Comparison of ENCODE assay signal across 8 mouse cellular contexts in the genomic region with DNA sequence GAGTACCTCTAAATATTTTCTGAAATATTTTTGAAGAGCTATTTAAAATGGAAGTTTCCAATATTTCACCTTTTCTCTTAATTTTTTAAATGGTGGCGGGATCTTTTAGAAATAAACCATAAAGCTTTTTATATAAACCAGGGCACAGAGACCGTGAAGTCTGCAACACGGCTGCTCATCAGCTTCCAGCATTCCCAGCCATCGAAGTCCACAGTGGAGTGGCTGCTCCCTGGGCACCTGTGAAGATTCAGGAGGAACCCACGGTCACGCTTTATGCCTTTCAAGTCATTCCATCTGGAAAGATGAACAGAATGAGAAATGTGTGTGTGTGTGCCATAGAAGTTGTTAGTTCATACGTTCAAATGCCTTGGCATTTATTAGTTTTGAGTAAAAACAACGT. TPM values are rescaled to one million over a fixed set of nuclear protein-coding genes. Genes with fewer than 3 reads are reported as not detected.
DNase-seq lines count a peak whose midpoint lies in the region; ATAC-seq and TF ChIP-seq lines count a peak whose summit lies in the region.

No protein-coding gene starts in this region.

- H3K4me3 ChIP-seq in kidney, adult 2 months (ENCODE audit: insufficient read depth, low read depth, low read length), result peak overlapping the region; percentile 59
- H3K4me3 ChIP-seq in MEL (ENCODE audit: control insufficient read depth in 1 of 2, insufficient read depth in 1 of 2, low read depth in 2 of 2, low read length in 2 of 2), result peak overlapping the region; percentile 69 to 91
- H3K4me3 ChIP-seq in hindbrain, embryonic 11.5 days (ENCODE audit: low read depth, low read length), result peak overlapping the region; percentile 40
- H3K4me3 ChIP-seq in midbrain, embryonic 12.5 days, result peak overlapping the region; percentile 49

- 0 out of 2 replicates have a peak, but pooled peaks cover 3% of the 10 kb centered on the region for H3K79me2 ChIP-seq in MEL (ENCODE audit: control insufficient read depth, insufficient read depth, low read length, poor library complexity)

- H3K9me3 ChIP-seq in MEL (replicated peaks; ENCODE audit: insufficient read depth, low read length), result no peaks in the 10 kb centered on the region
- H3K9me3 ChIP-seq in hindbrain, embryonic 11.5 days (ENCODE audit: control insufficient read depth, low read length), result no peaks in the 10 kb centered on the region
- no peaks in the 10 kb centered on the region for H3K9me3 ChIP-seq in midbrain, embryonic 12.5 days

- H3K4me2 ChIP-seq in hindbrain, embryonic 11.5 days (replicated peaks; ENCODE audit: low read depth, low read length), result peak overlapping the region; percentile 47
- peak overlapping the region; percentile 59 for H3K4me2 ChIP-seq in midbrain, embryonic 12.5 days (replicated peaks)

- TF ChIP-seq POLR2A in kidney, adult 2 months (IDR thresholded peaks at IDR 0.05; ENCODE audit: low read depth, low read length), result no peak
- no peak for TF ChIP-seq POLR2A in MEL (IDR thresholded peaks at IDR 0.05; ENCODE audit: control insufficient read depth in 1 of 2, insufficient read depth in 1 of 2, low read depth in 1 of 2, low read length in 2 of 2, poor library complexity in 1 of 2)

- TF ChIP-seq CTCF in kidney, adult 2 months (conservative IDR thresholded peaks at IDR 0.05; ENCODE audit: insufficient read depth, insufficient read length, low read depth, low read length), result no peak
- TF ChIP-seq CTCF in MEL (IDR thresholded peaks at IDR 0.05 in 2 of 3, conservative IDR thresholded peaks at IDR 0.05 in 1 of 3; ENCODE audit: control insufficient read depth in 1 of 3, insufficient read depth in 1 of 3, low read depth in 2 of 3, low read length in 3 of 3, poor library complexity in 1 of 3, severe bottlenecking in 1 of 3), result no peak

- DNase-seq in kidney, adult 2 months, result no peak
- no peak for DNase-seq in kidney, postnatal 36 days
- DNase-seq in MEL (ENCODE audit: low read depth, low spot score) (no peak), adipocyte (ENCODE audit: low spot score) (no peak)
- DNase-seq in hindbrain, embryonic 11.5 days (ENCODE audit: low spot score), result peak; percentile 3
- DNase-seq in frontal cortex, adult 2 months (ENCODE audit: extremely low spot score in 1 of 2, low spot score in 1 of 2), result no peak
- no peak for DNase-seq in right cerebral cortex, postnatal 10 days (ENCODE audit: low spot score in 2 of 2)

- WGBS in kidney, adult 2 months, result 27% methylated on average over 8 of the region's 8 CpGs
- WGBS in hindbrain, embryonic 11.5 days, result 58% methylated on average over 8 of the region's 8 CpGs
- 53% methylated on average over 8 of the region's 8 CpGs for WGBS in midbrain, embryonic 12.5 days

- ATAC-seq in hindbrain, embryonic 11.5 days (ENCODE audit: low FRiP score), result no peak
- ATAC-seq in midbrain, embryonic 12.5 days (ENCODE audit: low FRiP score, low read depth), result no peak

- TF ChIP-seq RAD21 in MEL (IDR thresholded peaks at IDR 0.05; ENCODE audit: low read depth, low read length), result no peak

- H3K36me3 ChIP-seq in kidney, adult 2 months (ENCODE audit: control insufficient read depth, insufficient read depth, low read length), result no peaks in the 10 kb centered on the region
- peaks cover 0 to 5% of the 10 kb centered on the region in 2 experiments; a peak in 1 of 4 replicates for H3K36me3 ChIP-seq in MEL (ENCODE audit: control insufficient read depth in 1 of 2, insufficient read depth in 2 of 2, low read length in 2 of 2)
- H3K36me3 ChIP-seq in hindbrain, embryonic 11.5 days (ENCODE audit: control insufficient read depth, insufficient read depth, low read length), result no peaks in the 10 kb centered on the region
- no peaks in the 10 kb centered on the region for H3K36me3 ChIP-seq in midbrain, embryonic 12.5 days

- H3K9ac ChIP-seq in MEL (ENCODE audit: control insufficient read depth, low read depth, low read length, poor library complexity, severe bottlenecking), result peak overlapping the region; percentile 70
- H3K9ac ChIP-seq in hindbrain, embryonic 11.5 days (ENCODE audit: low read depth, low read length), result peak overlapping the region; percentile 51; the same call in 1 of the 2 replicates
- peak overlapping the region; percentile 48 for H3K9ac ChIP-seq in midbrain, embryonic 12.5 days (replicated peaks)

- no peaks in the 10 kb centered on the region for H3K27me3 ChIP-seq in kidney, adult 2 months (replicated peaks; ENCODE audit: control insufficient read depth, insufficient read depth, low read length)
- no peaks in the 10 kb centered on the region for H3K27me3 ChIP-seq in MEL (ENCODE audit: control insufficient read depth in 1 of 2, insufficient read depth in 2 of 2, low read length in 2 of 2)
- no peaks in the 10 kb centered on the region for H3K27me3 ChIP-seq in hindbrain, embryonic 11.5 days (ENCODE audit: control insufficient read depth, insufficient read depth, low read length)
- H3K27me3 ChIP-seq in midbrain, embryonic 12.5 days, result no peaks in the 10 kb centered on the region

- no peak for TF ChIP-seq EP300 in MEL (IDR thresholded peaks at IDR 0.05; ENCODE audit: low read depth in 1 of 2, low read length in 2 of 2)

- H3K4me1 ChIP-seq in kidney, adult 2 months (ENCODE audit: control insufficient read depth, insufficient read depth, low read length), result peaks cover 3% of the 10 kb centered on the region; the same call in 1 of the 2 replicates
- peaks cover 0 to 3% of the 10 kb centered on the region in 2 experiments; a peak in 1 of 4 replicates for H3K4me1 ChIP-seq in MEL (ENCODE audit: control insufficient read depth in 1 of 2, insufficient read depth in 2 of 2, low read length in 2 of 2)
- no peaks in the 10 kb centered on the region for H3K4me1 ChIP-seq in hindbrain, embryonic 11.5 days (replicated peaks; ENCODE audit: control insufficient read depth, insufficient read depth, low read length)
- H3K4me1 ChIP-seq in midbrain, embryonic 12.5 days, result peaks cover 6% of the 10 kb centered on the region

- H3K27ac ChIP-seq in kidney, adult 2 months (ENCODE audit: insufficient read depth, low read depth, low read length), result no peak overlapping the region
- H3K27ac ChIP-seq in MEL (ENCODE audit: control insufficient read depth, low read depth, low read length), result no peak overlapping the region
- H3K27ac ChIP-seq in hindbrain, embryonic 11.5 days (ENCODE audit: low read depth, low read length), result no peak overlapping the region
- no peak overlapping the region for H3K27ac ChIP-seq in midbrain, embryonic 12.5 days (replicated peaks)

TF ChIP-seq in MEL, 35 proteins besides CTCF, POLR2A, EP300 and RAD21:
- TF ChIP-seq NELFE (IDR thresholded peaks at IDR 0.05; ENCODE audit: low read depth, low read length), result no peak
- no peak for TF ChIP-seq UBTF (IDR thresholded peaks at IDR 0.05; ENCODE audit: borderline replicate concordance, insufficient read depth, low read depth, low read length)
- no peak for TF ChIP-seq GABPA (IDR thresholded peaks at IDR 0.05; ENCODE audit: low read depth, low read length)
- TF ChIP-seq ETS1 (IDR thresholded peaks at IDR 0.05; ENCODE audit: low read depth, low read length), result no peak
- no peak for TF ChIP-seq CHD2 (IDR thresholded peaks at IDR 0.05; ENCODE audit: low read length)
- no peak for TF ChIP-seq BHLHE40 (IDR thresholded peaks at IDR 0.05; ENCODE audit: borderline replicate concordance, low read depth, low read length)
- TF ChIP-seq JUND (IDR thresholded peaks at IDR 0.05; ENCODE audit: low read depth, low read length), result no peak
- no peak for TF ChIP-seq TCF12 (IDR thresholded peaks at IDR 0.05; ENCODE audit: low read depth, low read length)

RNA-seq across cellular contexts. Expression of a gene that starts 0.5 kb away (rescaled TPM):
- polyA plus RNA-seq in kidney, adult 2 months (2012; rRNA removed), result 22.4 and 25.4 TPM in 2 replicates
- 9.9 and 10.3 TPM in 2 replicates for total RNA-seq in MEL (2012; rRNA removed)
- 10 to 100 TPM in 1 of 2 experiments, not detected in 1; 12.3 TPM for polyA plus RNA-seq in MEL (2012; ENCODE audit: insufficient read depth in 1 of 2, insufficient read length in 2 of 2, low read depth in 1 of 2, low replicate concordance in 2 of 2, missing spikeins in 1 of 2)
- polyA plus RNA-seq in hindbrain, embryonic 11.5 days (2014; fragmentation: Nextera tagmentation; extraction: Ambion mirVana), result 9.3 and 12.4 TPM in 2 replicates
- polyA plus RNA-seq in midbrain, embryonic 12.5 days (2016; fragmentation: Nextera tagmentation; extraction: Ambion mirVana), result 14.5 and 16.0 TPM in 2 replicates
- polyA plus RNA-seq in frontal cortex, adult 2 months (2012; rRNA removed), result 26.7 and 38.3 TPM in 2 replicates

RNA-seq across cellular contexts. Expression of a gene that starts 25.9 kb away (rescaled TPM):
- not detected in 2 replicates for polyA plus RNA-seq in kidney, adult 2 months (2012; rRNA removed)
- total RNA-seq in MEL (2012; rRNA removed), result not detected in 2 replicates
- not detected for polyA plus RNA-seq in MEL (2012; ENCODE audit: insufficient read depth in 1 of 2, insufficient read length in 2 of 2, low read depth in 1 of 2, low replicate concordance in 2 of 2, missing spikeins in 1 of 2)
- polyA plus RNA-seq in hindbrain, embryonic 11.5 days (2014; fragmentation: Nextera tagmentation; extraction: Ambion mirVana), result 0.15 TPM in 1 of 2 replicates, not detected in the other
- polyA plus RNA-seq in midbrain, embryonic 12.5 days (2016; fragmentation: Nextera tagmentation; extraction: Ambion mirVana), result not detected in 2 replicates
- not detected in 2 replicates for polyA plus RNA-seq in frontal cortex, adult 2 months (2012; rRNA removed)

RNA-seq across cellular contexts. Expression of a gene that starts 53.0 kb away (rescaled TPM):
- polyA plus RNA-seq in kidney, adult 2 months (2012; rRNA removed), result 21.4 and 22.7 TPM in 2 replicates
- 58.8 and 64.9 TPM in 2 replicates for total RNA-seq in MEL (2012; rRNA removed)
- polyA plus RNA-seq in MEL (2012; ENCODE audit: insufficient read depth in 1 of 2, insufficient read length in 2 of 2, low read depth in 1 of 2, low replicate concordance in 2 of 2, missing spikeins in 1 of 2), result 10 to 100 TPM in 1 of 2 experiments, not detected in 1; 72.2 TPM
- 64.0 and 69.0 TPM in 2 replicates for polyA plus RNA-seq in hindbrain, embryonic 11.5 days (2014; fragmentation: Nextera tagmentation; extraction: Ambion mirVana)
- 61.8 and 62.6 TPM in 2 replicates for polyA plus RNA-seq in midbrain, embryonic 12.5 days (2016; fragmentation: Nextera tagmentation; extraction: Ambion mirVana)
- polyA plus RNA-seq in frontal cortex, adult 2 months (2012; rRNA removed), result 30.9 and 31.3 TPM in 2 replicates

RNA-seq across cellular contexts. Expression of a gene that starts 53.0 kb away (rescaled TPM):
- polyA plus RNA-seq in kidney, adult 2 months (2012; rRNA removed), result 38.4 and 39.3 TPM in 2 replicates
- total RNA-seq in MEL (2012; rRNA removed), result 16.1 and 18.9 TPM in 2 replicates
- 10 to 100 TPM in 1 of 2 experiments, not detected in 1; 25.8 TPM for polyA plus RNA-seq in MEL (2012; ENCODE audit: insufficient read depth in 1 of 2, insufficient read length in 2 of 2, low read depth in 1 of 2, low replicate concordance in 2 of 2, missing spikeins in 1 of 2)
- 56.5 and 61.9 TPM in 2 replicates for polyA plus RNA-seq in hindbrain, embryonic 11.5 days (2014; fragmentation: Nextera tagmentation; extraction: Ambion mirVana)
- 56.1 and 60.1 TPM in 2 replicates for polyA plus RNA-seq in midbrain, embryonic 12.5 days (2016; fragmentation: Nextera tagmentation; extraction: Ambion mirVana)
- 56.6 and 58.7 TPM in 2 replicates for polyA plus RNA-seq in frontal cortex, adult 2 months (2012; rRNA removed)
